Mouse (Mus musculus) bone marrow, adult 2 months (tissue): ENCODE data around the gene Crocc2.

Experiments used
- CTCF ChIP-seq: fragments of 200-500 bp; IDR thresholded peaks from 2 replicates; pipeline ENCODE4 v1.5.1; 2011; ENCODE audit warnings: low read length, control low read depth; ENCODE audit not compliant: control insufficient read depth, insufficient read depth
- POLR2A ChIP-seq: fragments of 200-500 bp; IDR thresholded peaks from 2 replicates; pipeline ENCODE4 v1.6.1; 2011; ENCODE audit warnings: low read depth, mild to moderate bottlenecking, control low read depth, low read length, borderline replicate concordance; ENCODE audit not compliant: control insufficient read depth

GRCm38 (mm10) chr1:93238201-93238600, 69.7 kb downstream of the Crocc2 start:
- TF ChIP-seq CTCF (no peak), POLR2A (no peak)
